Mouse (Mus musculus): ENCODE data around the gene Ints3.

The Ints3 gene

GRCm38 (mm10) chr3:90392661-90393060, 40.8 kb downstream of the Ints3 start:
- intact Hi-C loops (cut with DNase I), result no loop called here

DNA sequence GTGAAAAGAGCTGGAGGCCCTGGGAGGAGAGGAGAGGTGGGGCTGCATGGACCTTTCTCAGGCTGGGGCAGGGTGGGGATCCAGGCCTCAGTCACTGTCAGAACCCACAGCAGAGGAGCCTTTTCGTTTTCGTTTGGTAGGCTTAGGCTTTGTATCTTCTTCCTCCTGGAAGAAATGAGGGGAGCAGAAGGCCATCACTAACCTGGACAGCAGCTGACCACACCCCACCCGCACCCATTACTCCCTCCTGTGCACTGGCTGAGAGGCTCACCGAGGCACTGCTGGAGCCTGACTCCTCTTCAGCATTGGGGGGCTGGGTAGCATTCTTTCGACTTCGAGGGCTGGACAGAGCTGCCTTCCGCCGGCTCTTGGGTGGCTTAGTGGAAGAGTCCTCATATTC, 41.5 kb downstream of the Ints3 start:
- intact Hi-C loops (cut with DNase I), result no loop called here

DNA sequence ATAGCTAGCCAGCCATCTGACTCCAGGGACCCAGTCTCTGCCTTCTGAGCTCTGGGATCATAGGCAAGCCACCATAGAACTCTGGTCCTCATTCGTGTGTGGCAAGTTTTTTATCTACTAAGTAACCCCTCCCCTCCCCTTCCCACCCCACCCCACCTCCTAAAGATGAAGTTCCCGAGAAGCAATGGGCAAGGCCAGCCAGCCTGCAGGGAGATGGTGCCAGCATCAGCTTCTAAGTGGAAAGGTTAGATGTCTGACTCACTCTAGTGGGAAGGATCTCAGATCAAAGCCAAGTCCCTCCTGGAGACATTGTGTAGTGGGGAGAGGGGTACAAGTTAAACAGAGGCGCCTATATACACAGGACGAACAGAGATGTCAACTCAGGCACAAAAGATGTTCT, 42.4 kb downstream of the Ints3 start:
- intact Hi-C loops (cut with DNase I), result no loop called here

- intact Hi-C loops (cut with DNase I), result no loop called here
Measured at GRCm38 (mm10) chr3:90389511-90390490, 43.6 kb downstream of the Ints3 start, which contains the start of gene Slc27a3. Gene Slc27a3 (minus strand): TSS chr3:90389938.

GRCm38 (mm10) chr3:90388726-90389510, 44.5 kb downstream of the Ints3 start:
- intact Hi-C loops (cut with DNase I), result no loop called here

DNA sequence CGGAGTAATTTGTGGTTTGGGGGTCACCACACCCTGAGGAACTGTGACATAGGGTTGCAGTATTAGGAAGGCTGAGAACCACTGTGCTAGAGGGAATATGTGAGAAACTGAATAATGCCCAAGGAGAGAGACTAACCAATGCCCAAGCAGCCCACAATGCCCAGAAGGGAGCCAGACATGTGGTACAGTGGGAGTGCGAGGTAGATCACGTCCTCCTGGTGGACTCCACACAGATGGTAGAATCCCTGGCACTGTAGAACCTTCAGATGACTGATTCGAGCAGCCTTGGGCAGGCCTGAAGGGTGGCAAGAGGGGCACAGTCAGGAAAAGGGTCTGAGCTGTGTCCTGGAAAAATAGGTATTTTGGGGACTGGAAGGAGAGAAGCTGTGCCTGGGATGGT, 45.2 kb downstream of the Ints3 start:
- intact Hi-C loops (cut with DNase I), result no loop called here

GRCm38 (mm10) chr3:90387483-90387882, 45.9 kb downstream of the Ints3 start:
- intact Hi-C loops (cut with DNase I), result no loop called here

- intact Hi-C loops (cut with DNase I), result no loop called here
Measured at GRCm38 (mm10) chr3:90386817-90387216, 46.6 kb downstream of the Ints3 start.

DNA sequence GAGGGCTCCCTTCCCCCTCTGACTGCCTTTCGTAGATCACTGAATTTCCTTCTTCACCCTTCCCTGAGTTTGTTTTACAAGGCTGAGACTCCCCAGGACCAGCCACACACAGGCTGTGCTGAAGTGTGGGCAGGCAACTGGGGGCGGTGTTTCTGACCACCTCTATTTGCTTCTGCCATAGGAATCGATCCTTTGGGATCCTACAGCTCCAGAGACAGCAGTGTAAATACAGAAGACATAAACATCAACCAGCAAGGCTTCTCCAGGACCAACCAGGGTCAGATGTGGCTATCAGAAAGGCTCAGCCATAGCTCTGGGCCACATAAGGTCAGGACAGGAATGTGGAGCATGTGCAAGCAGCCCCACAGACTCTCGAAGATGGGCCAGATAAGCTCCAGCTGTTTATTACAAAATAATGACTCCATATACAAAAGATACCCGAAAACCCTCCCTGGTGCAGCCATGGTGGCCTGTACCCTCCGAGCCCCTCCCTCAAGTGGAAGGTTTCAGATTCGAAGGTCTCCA, 48.5 kb downstream of the Ints3 start:
- intact Hi-C loops (cut with DNase I), result no loop called here

GRCm38 (mm10) chr3:90383690-90384089, 49.7 kb downstream of the Ints3 start:
- intact Hi-C loops (cut with DNase I), result no loop called here

DNA sequence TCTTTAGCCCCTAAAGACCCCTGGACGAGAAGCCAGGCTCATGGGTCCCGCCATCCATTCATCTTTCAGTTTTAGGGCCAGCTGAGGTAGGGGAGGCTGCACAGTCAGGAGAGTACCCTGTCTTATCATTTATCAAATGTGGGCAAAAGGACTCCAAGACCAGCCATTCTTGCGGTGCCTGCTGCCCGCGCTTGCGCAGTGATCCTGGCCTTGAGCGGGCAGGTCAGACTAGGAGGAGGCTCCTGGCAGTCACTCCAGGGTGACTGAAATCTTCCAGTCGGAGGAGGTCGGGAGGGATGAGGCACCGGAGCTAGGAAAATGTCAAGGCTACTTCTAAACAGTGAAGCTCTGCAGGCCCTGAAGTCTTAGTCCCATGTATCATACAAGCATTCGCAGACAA, 51.7 kb downstream of the Ints3 start:
- intact Hi-C loops (cut with DNase I), result no loop called here

- intact Hi-C loops (cut with DNase I), result no loop called here
Measured at GRCm38 (mm10) chr3:90378496-90378895, 54.9 kb downstream of the Ints3 start.

DNA sequence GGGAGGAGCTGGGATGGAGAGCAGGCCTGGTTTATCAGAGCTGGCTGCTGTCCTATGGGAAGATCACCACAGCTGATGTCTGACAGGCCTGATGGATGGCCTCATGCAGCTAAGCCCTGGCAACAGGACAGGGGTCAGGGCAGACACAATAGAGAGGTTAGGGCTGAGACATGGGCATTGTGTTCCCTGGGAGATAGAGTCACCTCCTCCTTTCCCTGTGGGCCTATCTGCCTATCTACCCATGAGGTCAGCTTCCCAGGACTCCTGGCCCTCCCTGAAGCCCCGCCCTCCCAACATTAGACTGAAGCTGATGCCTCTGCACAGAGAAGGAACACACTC, 57.2 kb downstream of the Ints3 start:
- intact Hi-C loops (cut with DNase I), result no loop called here

DNA sequence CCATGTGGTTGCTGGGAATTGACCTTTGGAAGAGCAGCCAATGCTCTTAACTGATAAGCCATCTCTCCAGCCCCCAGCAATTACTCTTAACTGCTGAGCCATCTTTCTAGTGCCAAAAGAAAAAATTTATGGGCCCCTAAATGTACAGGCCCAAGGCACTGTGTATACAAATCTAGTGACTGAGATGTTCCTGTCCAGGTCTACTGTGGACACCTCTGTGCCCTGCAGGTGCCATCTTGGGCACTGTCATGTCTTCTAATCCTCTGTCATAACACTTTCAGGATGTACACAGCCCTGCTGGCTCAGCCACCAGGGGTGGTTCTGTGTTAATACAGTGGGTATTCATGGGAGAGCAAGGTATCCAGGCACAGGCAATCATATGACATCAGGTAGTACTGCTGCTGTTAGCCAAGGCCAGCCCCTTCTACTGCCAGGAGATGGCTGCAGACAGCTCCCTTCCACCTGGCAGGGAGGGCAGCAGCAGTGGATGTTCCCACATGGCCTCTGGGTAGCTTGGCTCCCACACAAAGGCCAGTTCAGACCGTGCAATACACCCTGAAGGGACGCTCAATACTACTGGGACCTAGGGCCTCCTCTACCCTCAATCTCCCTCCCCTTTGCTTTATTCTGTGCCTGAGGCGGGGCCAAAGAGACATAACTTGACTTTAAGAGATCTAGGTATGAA, 57.7 kb downstream of the Ints3 start:
- intact Hi-C loops (cut with DNase I), result no loop called here

- intact Hi-C loops (cut with DNase I), result loop anchor here (5.0 kb wide), 2 partner anchors 82 to 152 kb away; partner anchors contain the start of gene Gatad2b
Measured at GRCm38 (mm10) chr3:90374368-90374767, 59.1 kb downstream of the Ints3 start.

- intact Hi-C loops (cut with DNase I), result loop anchor here (2.0 to 5.0 kb wide), 3 partner anchors 81 to 151 kb away; partner anchors contain the start of genes Dennd4b and Gatad2b
Measured at GRCm38 (mm10) chr3:90373432-90374028, 59.9 kb downstream of the Ints3 start.

DNA sequence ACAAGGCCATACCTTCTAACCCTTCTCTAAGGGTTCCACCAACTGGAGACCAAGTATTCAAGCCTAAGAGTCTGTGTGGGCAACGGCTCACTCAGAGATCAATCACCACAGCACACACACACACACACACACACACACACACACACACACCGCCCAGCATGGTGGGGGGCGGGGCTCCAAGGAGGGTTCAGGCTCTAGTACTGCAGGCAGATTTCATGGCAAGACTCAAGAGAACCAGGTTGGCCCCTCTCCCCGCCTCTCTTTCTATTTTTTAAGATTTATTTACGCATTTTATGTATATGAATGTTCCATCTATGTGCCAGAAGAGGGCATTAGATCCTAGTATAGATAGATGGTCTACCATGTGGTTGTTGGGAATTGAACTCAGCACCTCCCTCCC, 60.6 kb downstream of the Ints3 start:
- intact Hi-C loops (cut with DNase I), result loop anchor here (2.0 to 5.0 kb wide), 3 partner anchors 81 to 151 kb away; partner anchors contain the start of genes Dennd4b and Gatad2b

DNA sequence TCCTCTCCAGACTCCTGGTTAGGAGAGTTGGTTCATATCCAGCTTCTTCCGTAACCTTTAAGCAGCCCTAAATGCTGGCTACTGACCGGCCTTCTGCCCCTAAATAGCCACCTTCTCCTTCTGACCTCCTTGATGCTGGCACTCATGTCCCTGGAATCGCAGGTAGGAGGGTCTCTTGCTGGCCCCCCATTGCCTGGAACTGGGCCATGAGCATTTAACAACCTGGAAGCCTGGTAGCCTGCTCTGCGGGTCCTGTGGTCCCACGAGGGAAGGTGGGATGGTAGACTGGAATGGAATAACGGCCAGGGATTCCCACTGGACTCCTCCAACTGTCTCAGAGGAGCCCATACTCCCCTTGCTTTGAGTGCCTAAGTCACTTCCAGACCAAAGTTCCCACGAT, 61.6 kb downstream of the Ints3 start:
- intact Hi-C loops (cut with DNase I), result loop anchor here (2.0 to 5.0 kb wide), 3 partner anchors 80 to 150 kb away; partner anchors contain the start of genes Dennd4b and Gatad2b

DNA sequence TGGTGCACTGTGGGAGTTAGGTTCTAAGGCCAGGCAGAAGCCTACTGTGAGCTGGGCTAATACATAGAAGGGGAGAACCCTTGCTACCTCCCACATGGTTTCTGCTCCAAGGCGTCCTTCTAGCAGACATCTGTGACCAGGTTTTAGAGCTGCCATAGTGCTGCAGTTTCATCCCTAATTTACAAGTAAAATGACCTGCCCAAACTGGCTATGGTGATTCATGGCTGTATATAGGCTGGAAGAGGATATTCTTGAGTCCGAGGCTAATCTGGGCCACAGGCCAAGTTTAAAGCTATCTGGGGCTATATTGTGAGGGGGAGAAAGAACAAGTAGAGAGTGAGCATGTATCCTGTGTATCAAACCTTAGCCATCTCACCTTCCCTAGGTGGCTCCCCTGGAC, 64.4 kb downstream of the Ints3 start:
- intact Hi-C loops (cut with DNase I), result no loop called here

- intact Hi-C loops (cut with DNase I), result no loop called here
Measured at GRCm38 (mm10) chr3:90367001-90367632, 66.3 kb downstream of the Ints3 start.
